Mouse (Mus musculus) forebrain, postnatal 0 days (tissue): ENCODE data around the gene Gga3. TPM values are rescaled to one million over a fixed set of nuclear protein-coding genes. Genes with fewer than 3 reads are reported as not detected.
A peak's percentile ranks its signal among the peaks of the same experiment; 100 is the strongest.

Source experiments
- ATAC-seq: fragments of 200-750 bp; cut with Nextera tagmentation; 2 replicates; pipeline ENCODE4 v1.8.0; 2017; ENCODE audit warnings: mild to moderate bottlenecking, moderate library complexity
- DNase-seq: peaks from one replicate; pipeline ENCODE4 v3.0.0-alpha.2; 2015
- H3K27ac ChIP-seq: fragments of 300-500 bp; sonication (generic); 2 replicates; pipeline ENCODE4 v1.5.1; 2014; ENCODE audit warnings: low read depth, mild to moderate bottlenecking, antibody characterized with exemption, low read length, moderate library complexity, mixed read lengths
- H3K27me3 ChIP-seq: fragments of 300-500 bp; sonication (generic); 2 replicates; pipeline ENCODE4 v1.6.1; 2014; ENCODE audit warnings: mild to moderate bottlenecking, low read length, mixed read lengths; ENCODE audit not compliant: insufficient read depth
- H3K36me3 ChIP-seq: fragments of 300-500 bp; sonication (generic); 2 replicates; pipeline ENCODE4 v1.6.1; 2014; ENCODE audit warnings: mild to moderate bottlenecking, moderate library complexity; ENCODE audit not compliant: insufficient read depth
- H3K4me1 ChIP-seq: fragments of 300-500 bp; sonication (generic); 2 replicates; pipeline ENCODE4 v1.6.1; 2014; ENCODE audit warnings: antibody characterized with exemption; ENCODE audit not compliant: insufficient read depth
- H3K4me2 ChIP-seq: fragments of 300-500 bp; sonication (generic); 2 replicates; pipeline ENCODE4 v1.6.1; 2014; ENCODE audit warnings: low read depth, mild to moderate bottlenecking, moderate library complexity
- H3K4me3 ChIP-seq: fragments of 300-500 bp; sonication (generic); 2 replicates; pipeline ENCODE4 v1.5.1; 2014; ENCODE audit warnings: low read depth, low read length, mixed read lengths
- H3K9ac ChIP-seq: fragments of 300-500 bp; sonication (generic); 2 replicates; pipeline ENCODE4 v1.6.1; 2014; ENCODE audit warnings: mild to moderate bottlenecking
- H3K9me3 ChIP-seq: fragments of 300-500 bp; sonication (generic); 2 replicates; pipeline ENCODE4 v1.6.1; 2016; ENCODE audit warnings: low read length
- CTCF ChIP-seq: sonication (generic); IDR thresholded peaks from 2 replicates; pipeline ENCODE4 v1.5.1; 2016; ENCODE audit warnings: antibody characterized with exemption, control low read depth, low read depth
- WGBS: fragments of 180-500 bp; shearing (Covaris S2); extraction: QIAGEN DNeasy Blood & Tissue Kit; methylation state at CpG from one replicate; pipeline ENCODE4 v1.1.7; 2014; 5-methylcytosine and 5-hydroxymethylcytosine counted together
- polyA plus RNA-seq: library from polyadenylated mRNA; unstranded; fragments of >200 nt; fragmentation: Nextera tagmentation; extraction: Ambion mirVana; gene quantifications from 2 replicates; pipeline ENCODE4 v1.2.1, GENCODE M21; 2015
- total RNA-seq: library from RNA; depleted of rRNA; stranded (reverse); fragments of >200 nt; gene quantifications from 2 replicates; pipeline ENCODE4 v1.2.3, GENCODE M21; 2014; rRNA removed

Gene Gga3
- total and polyA plus RNA-seq, 2 experiments from 2014 or later = 18.5 to 34.0 TPM

- Histone ChIP-seq H3K4me2 (peak overlapping the region; percentile 68), H3K9me3 (no peaks in the 10 kb centered on the region), H3K27me3 (no peaks in the 10 kb centered on the region), H3K9ac (peak overlapping the region; percentile 96), H3K4me3 (peak overlapping the region; percentile 93), H3K4me1 (peaks cover 7% of the 10 kb centered on the region), H3K36me3 (peaks cover 13% of the 10 kb centered on the region; the same call in 1 of the 2 replicates), H3K27ac (peak overlapping the region; percentile 100)
- peak; percentile 22 for DNase-seq
- peak; percentile 30; the same call in 1 of the 2 replicates for TF ChIP-seq CTCF
- 79% methylated on average over 10 of the region's 10 CpGs for WGBS
- no peak for ATAC-seq
Measured at GRCm38 (mm10) chr11:115536856-115537568, 66.8 kb downstream of the Gga3 start.

- WGBS = 4% methylated on average over 51 of the region's 70 CpGs
- Histone ChIP-seq H3K4me3 (peak within 1 kb of the TSS; percentile 93), H3K4me1 (peaks cover 7% of the 10 kb centered on the region), H3K9me3 (no peaks in the 10 kb centered on the region), H3K4me2 (peak within 1 kb of the TSS; percentile 68), H3K27ac (peak within 1 kb of the TSS; percentile 100), H3K9ac (peak within 1 kb of the TSS; percentile 96), H3K36me3 (peaks cover 16% of the 10 kb centered on the region; the same call in 1 of the 2 replicates), H3K27me3 (no peaks in the 10 kb centered on the region)
- DNase-seq (peak; percentile 99), ATAC-seq (peak; percentile 89)
- TF ChIP-seq CTCF = peak; percentile 21; the same call in 1 of the 2 replicates
Measured at GRCm38 (mm10) chr11:115536038-115536681, 67.7 kb downstream of the Gga3 start, which contains the start of gene Sumo2. TSS of gene Sumo2 (minus strand) at chr11:115536276.

GRCm38 (mm10) chr11:115535401-115536037 lies 68.3 kb downstream of the Gga3 start:
- peak; percentile 85 for ATAC-seq
- peak overlapping the region; percentile 96 for H3K9ac ChIP-seq
- H3K4me1 ChIP-seq = peaks cover 7% of the 10 kb centered on the region
- H3K27me3 ChIP-seq = no peaks in the 10 kb centered on the region
- DNase-seq = peak; percentile 85
- 0% methylated on average over 58 of the region's 84 CpGs for WGBS
- H3K36me3 ChIP-seq = peaks cover 16% of the 10 kb centered on the region; the same call in 1 of the 2 replicates
- H3K27ac ChIP-seq = peak overlapping the region; percentile 100
- no peaks in the 10 kb centered on the region for H3K9me3 ChIP-seq
- peak overlapping the region; percentile 68 for H3K4me2 ChIP-seq
- TF ChIP-seq CTCF = 0 out of 2 replicates have a peak, but pooled peaks have one; percentile 4
- H3K4me3 ChIP-seq = peak overlapping the region; percentile 93

- ATAC-seq = no peak
- H3K36me3 ChIP-seq = peaks cover 21% of the 10 kb centered on the region
- 6% methylated on average over 11 of the region's 11 CpGs for WGBS
- no peak for DNase-seq
- peak overlapping the region; percentile 68 for H3K4me2 ChIP-seq
- no peaks in the 10 kb centered on the region for H3K27me3 ChIP-seq
- H3K4me3 ChIP-seq = peak overlapping the region; percentile 93
- peak overlapping the region; percentile 100 for H3K27ac ChIP-seq
- no peaks in the 10 kb centered on the region for H3K9me3 ChIP-seq
- H3K9ac ChIP-seq = peak overlapping the region; percentile 96
- peaks cover 7% of the 10 kb centered on the region for H3K4me1 ChIP-seq
- TF ChIP-seq CTCF = no peak
Measured at GRCm38 (mm10) chr11:115534759-115535371, 69.0 kb downstream of the Gga3 start.

Other genes with a start within 250 kb of the Gga3 start
- gene Hid1, start 236.3 kb downstream of the Gga3 start, total RNA-seq = 52.4 and 54.5 TPM in 2 replicates
- gene Hid1, start 236.3 kb downstream of the Gga3 start, polyA plus RNA-seq = 42.8 and 46.6 TPM in 2 replicates
- gene Cdr2l, start 222.1 kb downstream of the Gga3 start, total RNA-seq = 43.0 and 45.8 TPM in 2 replicates
- 14.4 and 16.9 TPM in 2 replicates for gene Cdr2l, start 222.1 kb downstream of the Gga3 start, polyA plus RNA-seq
- 82.1 and 86.1 TPM in 2 replicates for gene Mrpl58, start 200.3 kb downstream of the Gga3 start, total RNA-seq
- gene Mrpl58, start 200.3 kb downstream of the Gga3 start, polyA plus RNA-seq = 201 and 203 TPM in 2 replicates
- gene Atp5h, start 184.1 kb downstream of the Gga3 start, total RNA-seq = 339 and 418 TPM in 2 replicates
- gene Atp5h, start 184.1 kb downstream of the Gga3 start, polyA plus RNA-seq = 808 and 932 TPM in 2 replicates
- 31.7 TPM in 2 replicates for gene Kctd2, start 183.9 kb downstream of the Gga3 start, total RNA-seq
- 27.1 and 29.3 TPM in 2 replicates for gene Kctd2, start 183.9 kb downstream of the Gga3 start, polyA plus RNA-seq
- not detected in 2 replicates for gene Trim80, start 163.5 kb downstream of the Gga3 start, total RNA-seq
- gene Trim80, start 163.5 kb downstream of the Gga3 start, polyA plus RNA-seq = not detected in 2 replicates
- gene Slc16a5, start 141.6 kb downstream of the Gga3 start, total RNA-seq = not detected in 2 replicates
- 0.06 and 0.07 TPM in 2 replicates for gene Slc16a5, start 141.6 kb downstream of the Gga3 start, polyA plus RNA-seq
- gene Armc7, start 128.4 kb downstream of the Gga3 start, total RNA-seq = 11.2 and 14.2 TPM in 2 replicates
- 8.5 and 11.2 TPM in 2 replicates for gene Armc7, start 128.4 kb downstream of the Gga3 start, polyA plus RNA-seq
- 59.6 and 84.6 TPM in 2 replicates for gene Nt5c, start 112.2 kb downstream of the Gga3 start, total RNA-seq
- gene Nt5c, start 112.2 kb downstream of the Gga3 start, polyA plus RNA-seq = 136 and 143 TPM in 2 replicates
- 1,009 and 1,140 TPM in 2 replicates for gene Jpt1, start 89.7 kb downstream of the Gga3 start, total RNA-seq
- gene Jpt1, start 89.7 kb downstream of the Gga3 start, polyA plus RNA-seq = 1,672 and 1,955 TPM in 2 replicates
- 795 and 821 TPM in 2 replicates for gene Sumo2, start 67.8 kb downstream of the Gga3 start, total RNA-seq
- gene Sumo2, start 67.8 kb downstream of the Gga3 start, polyA plus RNA-seq = 1,185 and 1,251 TPM in 2 replicates
- gene Nup85, start 39.6 kb downstream of the Gga3 start, total RNA-seq = 62.6 and 90.3 TPM in 2 replicates
- gene Nup85, start 39.6 kb downstream of the Gga3 start, polyA plus RNA-seq = 66.2 and 78.7 TPM in 2 replicates
- gene Mrps7, start 126 bp downstream of the Gga3 start, total RNA-seq = 34.6 and 46.3 TPM in 2 replicates
- 74.1 and 78.1 TPM in 2 replicates for gene Mrps7, start 126 bp downstream of the Gga3 start, polyA plus RNA-seq
- gene Mif4gd, start 8.9 kb upstream of the Gga3 start, total RNA-seq = 12.2 and 16.9 TPM in 2 replicates
- gene Mif4gd, start 8.9 kb upstream of the Gga3 start, polyA plus RNA-seq = 14.4 and 19.4 TPM in 2 replicates
- 34.3 and 38.7 TPM in 2 replicates for gene Slc25a19, start 24.2 kb upstream of the Gga3 start, total RNA-seq
- 51.1 and 51.7 TPM in 2 replicates for gene Slc25a19, start 24.2 kb upstream of the Gga3 start, polyA plus RNA-seq
- 88.2 and 91.9 TPM in 2 replicates for gene Grb2, start 104.5 kb upstream of the Gga3 start, total RNA-seq
- gene Grb2, start 104.5 kb upstream of the Gga3 start, polyA plus RNA-seq = 153 and 162 TPM in 2 replicates
- 16.7 and 19.3 TPM in 2 replicates for gene Tmem94, start 161.4 kb upstream of the Gga3 start, total RNA-seq
- gene Tmem94, start 161.4 kb upstream of the Gga3 start, polyA plus RNA-seq = 12.1 and 14.9 TPM in 2 replicates
- gene Caskin2, start 209.6 kb upstream of the Gga3 start, total RNA-seq = 14.5 and 14.7 TPM in 2 replicates
- gene Caskin2, start 209.6 kb upstream of the Gga3 start, polyA plus RNA-seq = 4.5 and 6.1 TPM in 2 replicates
- 23.5 and 25.5 TPM in 2 replicates for gene Tsen54, start 210.7 kb upstream of the Gga3 start, total RNA-seq
- gene Tsen54, start 210.7 kb upstream of the Gga3 start, polyA plus RNA-seq = 16.8 and 18.1 TPM in 2 replicates
- 2.7 and 4.0 TPM in 2 replicates for gene Llgl2, start 220.0 kb upstream of the Gga3 start, total RNA-seq
- gene Llgl2, start 220.0 kb upstream of the Gga3 start, polyA plus RNA-seq = 0.72 and 1.1 TPM in 2 replicates